Mouse (Mus musculus) embryonic fibroblast, embryonic 13.5 days (primary cell): ENCODE results near the gene Krt33b.

Experiments used
- CTCF ChIP-seq: IDR thresholded peaks from 2 replicates; pipeline ENCODE4 v1.5.1; 2011; ENCODE audit warnings: mild to moderate bottlenecking, control low read depth, low read length, moderate library complexity, borderline replicate concordance; ENCODE audit not compliant: insufficient read depth
- POLR2A ChIP-seq: IDR thresholded peaks from 2 replicates; pipeline ENCODE4 v1.6.1; 2011; ENCODE audit warnings: low read depth, mild to moderate bottlenecking, control low read depth, low read length, moderate library complexity

- TF ChIP-seq CTCF (no peak), POLR2A (no peak)
Observed at GRCm38 (mm10) chr11:100041454-100041853, 11.8 kb upstream of the Krt33b start, which contains the start of gene Krt34.
